Comparison of ENCODE assay signal across 29 mouse cellular contexts in genomic region chr15:78343683-78344082, GRCm38 (mm10). TPM values are rescaled to one million over a fixed set of nuclear protein-coding genes. Genes with fewer than 3 reads are reported as not detected.
DNase-seq lines count a peak whose midpoint lies in the region; ATAC-seq and TF ChIP-seq lines count a peak whose summit lies in the region.
"Had no signal": no experiment of that assay in that cellular context is flagged by ENCODE, and none has a peak within 500 bp of the region (broad histone marks: within the 10 kb centered on the region; RNA-seq: fewer than 3 reads in every experiment).

No protein-coding gene starts in this region.

- 10% methylated on average over 1 of the region's 1 CpGs for WGBS in kidney, adult 2 months
- 11% methylated on average over 1 of the region's 1 CpGs for WGBS in liver, adult 2 months
- WGBS in liver, embryonic 11.5 days = 23% methylated on average over 1 of the region's 1 CpGs
- 21% methylated on average over 1 of the region's 1 CpGs for WGBS in liver, embryonic 15.5 days (ENCODE audit: insufficient replicate concordance)
- WGBS in liver, embryonic 12.5 days (ENCODE audit: insufficient replicate concordance) = 31% methylated on average over 1 of the region's 1 CpGs

- no peak overlapping the region for H3K4me2 ChIP-seq in liver, embryonic 11.5 days
- no peak overlapping the region for H3K4me2 ChIP-seq in liver, embryonic 15.5 days
- no peak overlapping the region for H3K4me2 ChIP-seq in liver, embryonic 12.5 days
- H3K4me2 ChIP-seq: embryonic facial prominence, embryonic 12.5 days; forebrain, embryonic 13.5 days had no signal

- peak; percentile 10 for DNase-seq in kidney, adult 2 months
- DNase-seq in kidney, adult 11 months = no peak
- DNase-seq in liver, adult 2 months (ENCODE audit: extremely low read depth, low read depth, low spot score) = peak; percentile 75
- no peak for DNase-seq in liver, embryonic 11.5 days (ENCODE audit: low spot score)
- DNase-seq in yolk sac, embryonic 10.5 days (ENCODE audit: low spot score) = peak; percentile 50
- no peak for DNase-seq in thymus, postnatal 0 days (ENCODE audit: low spot score)
- DNase-seq: adrenal gland, adult 8-10 months; adrenal gland, postnatal 14 days; adrenal gland, postnatal 36 days; B cell, adult 2 months; cerebellum, adult 11-12 months; cerebellum, adult 2 months; cerebellum, adult 9-10 months; cerebellum, postnatal 10 days; cerebellum, postnatal 25 days had no signal

- H3K79me2 ChIP-seq in liver, adult 2 months (ENCODE audit: control insufficient read depth, insufficient read depth, low read length) = no peaks in the 10 kb centered on the region

- no peaks in the 10 kb centered on the region for H3K36me3 ChIP-seq in kidney, adult 2 months (ENCODE audit: control insufficient read depth, insufficient read depth, low read length)
- H3K36me3 ChIP-seq in liver, adult 2 months (ENCODE audit: control insufficient read depth, insufficient read depth, low read length) = no peaks in the 10 kb centered on the region
- H3K36me3 ChIP-seq in liver, embryonic 11.5 days (ENCODE audit: control insufficient read depth, insufficient read depth, low read length) = no peaks in the 10 kb centered on the region
- H3K36me3 ChIP-seq in liver, embryonic 15.5 days (replicated peaks) = no peaks in the 10 kb centered on the region
- no peaks in the 10 kb centered on the region for H3K36me3 ChIP-seq in liver, embryonic 12.5 days
- H3K36me3 ChIP-seq: embryonic facial prominence, embryonic 10.5 days; embryonic facial prominence, embryonic 12.5 days had no signal

- no peak for TF ChIP-seq CTCF in kidney, adult 2 months (conservative IDR thresholded peaks at IDR 0.05; ENCODE audit: insufficient read depth, insufficient read length, low read depth, low read length)
- TF ChIP-seq CTCF in liver, adult 2 months (IDR thresholded peaks at IDR 0.05; ENCODE audit: low read depth, low read length) = no peak

- no peak overlapping the region for H3K9ac ChIP-seq in liver, adult 2 months (ENCODE audit: low read depth, low read length)
- H3K9ac ChIP-seq in liver, embryonic 11.5 days (ENCODE audit: low read depth, low read length) = no peak overlapping the region
- no peak overlapping the region for H3K9ac ChIP-seq in liver, embryonic 15.5 days
- H3K9ac ChIP-seq in liver, embryonic 12.5 days = no peak overlapping the region
- H3K9ac ChIP-seq: embryonic facial prominence, embryonic 12.5 days; forebrain, embryonic 13.5 days had no signal

- H3K27me3 ChIP-seq in kidney, adult 2 months (replicated peaks; ENCODE audit: control insufficient read depth, insufficient read depth, low read length) = no peaks in the 10 kb centered on the region
- no peaks in the 10 kb centered on the region for H3K27me3 ChIP-seq in liver, adult 2 months (ENCODE audit: control insufficient read depth, insufficient read depth, low read length)
- H3K27me3 ChIP-seq in liver, embryonic 11.5 days (replicated peaks; ENCODE audit: control insufficient read depth, insufficient read depth, low read length) = no peaks in the 10 kb centered on the region
- H3K27me3 ChIP-seq in liver, embryonic 15.5 days = no peaks in the 10 kb centered on the region
- H3K27me3 ChIP-seq in liver, embryonic 12.5 days (replicated peaks) = no peaks in the 10 kb centered on the region; the same call in none of the 2 replicates
- H3K27me3 ChIP-seq: CH12.LX; forebrain, embryonic 13.5 days had no signal

- no peak for ATAC-seq in liver, embryonic 11.5 days (replicated peaks; ENCODE audit: low FRiP score)
- peak; percentile 35 for ATAC-seq in liver, embryonic 15.5 days (ENCODE audit: insufficient read depth)
- ATAC-seq in liver, embryonic 12.5 days = no peak
- ATAC-seq: activated CD4-positive, CD25-positive, alpha-beta regulatory T cell, adult 4 months; CD4-positive, CD25-positive, alpha-beta regulatory T cell, adult 4 months; forebrain, embryonic 13.5 days; Patski had no signal

- H3K4me1 ChIP-seq in kidney, adult 2 months (ENCODE audit: control insufficient read depth, insufficient read depth, low read length) = peaks cover 10% of the 10 kb centered on the region
- H3K4me1 ChIP-seq in liver, adult 2 months (ENCODE audit: control insufficient read depth, insufficient read depth, low read length) = peaks cover 23% of the 10 kb centered on the region
- no peaks in the 10 kb centered on the region for H3K4me1 ChIP-seq in liver, embryonic 11.5 days (replicated peaks; ENCODE audit: control insufficient read depth, insufficient read depth, low read length)
- H3K4me1 ChIP-seq in liver, embryonic 15.5 days (replicated peaks) = no peaks in the 10 kb centered on the region
- H3K4me1 ChIP-seq in liver, embryonic 12.5 days = no peaks in the 10 kb centered on the region
- H3K4me1 ChIP-seq: embryonic facial prominence, embryonic 12.5 days; forebrain, embryonic 13.5 days had no signal

- TF ChIP-seq POLR2A in kidney, adult 2 months (IDR thresholded peaks at IDR 0.05; ENCODE audit: low read depth, low read length) = no peak
- no peak for TF ChIP-seq POLR2A in liver, adult 2 months (IDR thresholded peaks at IDR 0.05; ENCODE audit: extremely low read depth, insufficient read depth, low read length)

- H3K27ac ChIP-seq in kidney, adult 2 months (ENCODE audit: insufficient read depth, low read depth, low read length) = no peak overlapping the region
- H3K27ac ChIP-seq in liver, adult 2 months (replicated peaks; ENCODE audit: insufficient read depth, low read depth, low read length) = peak overlapping the region; percentile 86
- no peak overlapping the region for H3K27ac ChIP-seq in liver, embryonic 11.5 days (ENCODE audit: low read depth, low read length)
- H3K27ac ChIP-seq in liver, embryonic 15.5 days (replicated peaks) = 0 out of 2 replicates have a peak overlapping the region, but pooled peaks have one; percentile 29
- no peak overlapping the region for H3K27ac ChIP-seq in liver, embryonic 12.5 days
- H3K27ac ChIP-seq: embryonic facial prominence, embryonic 10.5 days; embryonic facial prominence, embryonic 12.5 days; forebrain, embryonic 13.5 days had no signal

- no peaks in the 10 kb centered on the region for H3K9me3 ChIP-seq in liver, embryonic 11.5 days (ENCODE audit: control insufficient read depth, low read length)
- no peaks in the 10 kb centered on the region for H3K9me3 ChIP-seq in liver, embryonic 15.5 days (replicated peaks)
- no peaks in the 10 kb centered on the region for H3K9me3 ChIP-seq in liver, embryonic 12.5 days (replicated peaks)
- H3K9me3 ChIP-seq: embryonic facial prominence, embryonic 10.5 days; embryonic facial prominence, embryonic 12.5 days; forebrain, embryonic 13.5 days; G1E had no signal

- no peak overlapping the region for H3K4me3 ChIP-seq in kidney, adult 2 months (ENCODE audit: insufficient read depth, low read depth, low read length)
- no peak overlapping the region for H3K4me3 ChIP-seq in liver, adult 2 months (ENCODE audit: insufficient read depth, low read depth, low read length)
- H3K4me3 ChIP-seq in liver, embryonic 11.5 days (ENCODE audit: low read depth, low read length) = no peak overlapping the region
- no peak overlapping the region for H3K4me3 ChIP-seq in liver, embryonic 15.5 days (replicated peaks)
- no peak overlapping the region for H3K4me3 ChIP-seq in liver, embryonic 12.5 days
- H3K4me3 ChIP-seq: embryonic facial prominence, embryonic 10.5 days; embryonic facial prominence, embryonic 12.5 days; forebrain, embryonic 13.5 days had no signal

RNA-seq across cellular contexts. Expression of gene Csf2rb, which starts 18.1 kb away (rescaled TPM):
- polyA plus RNA-seq in kidney, adult 2 months (2012; rRNA removed) = 3.0 and 7.3 TPM in 2 replicates
- total RNA-seq in liver, adult 2 months (2014; rRNA removed) = 1.8 and 3.2 TPM in 2 replicates
- polyA plus RNA-seq in liver, adult 2 months (2012; rRNA removed) = 2.1 and 3.6 TPM in 2 replicates
- 7.7 and 9.5 TPM in 2 replicates for polyA plus RNA-seq in liver, embryonic 11.5 days (2014; fragmentation: Nextera tagmentation; extraction: Ambion mirVana)
- polyA plus RNA-seq in liver, embryonic 15.5 days (2015; fragmentation: Nextera tagmentation; extraction: Ambion mirVana) = 7.2 and 7.4 TPM in 2 replicates
- 3.6 and 3.9 TPM in 2 replicates for polyA plus RNA-seq in liver, embryonic 12.5 days (2016; fragmentation: Nextera tagmentation; extraction: Ambion mirVana)
- polyA plus RNA-seq in thymus, postnatal 0 days (2015; fragmentation: Nextera tagmentation; extraction: Ambion mirVana) = 5.1 and 5.5 TPM in 2 replicates

RNA-seq across cellular contexts. Expression of gene Csf2rb2, which starts 38.2 kb away (rescaled TPM):
- 1.4 and 7.1 TPM in 2 replicates for polyA plus RNA-seq in kidney, adult 2 months (2012; rRNA removed)
- total RNA-seq in liver, adult 2 months (2014; rRNA removed) = 0.37 and 0.54 TPM in 2 replicates
- polyA plus RNA-seq in liver, adult 2 months (2012; rRNA removed) = 0.47 and 1.1 TPM in 2 replicates
- 1.5 and 1.8 TPM in 2 replicates for polyA plus RNA-seq in liver, embryonic 11.5 days (2014; fragmentation: Nextera tagmentation; extraction: Ambion mirVana)
- 1.4 and 1.5 TPM in 2 replicates for polyA plus RNA-seq in liver, embryonic 15.5 days (2015; fragmentation: Nextera tagmentation; extraction: Ambion mirVana)
- 0.79 and 1.0 TPM in 2 replicates for polyA plus RNA-seq in liver, embryonic 12.5 days (2016; fragmentation: Nextera tagmentation; extraction: Ambion mirVana)
- polyA plus RNA-seq in thymus, postnatal 0 days (2015; fragmentation: Nextera tagmentation; extraction: Ambion mirVana) = 1.2 and 1.3 TPM in 2 replicates
- polyA plus RNA-seq: activated CD4-positive, CD25-positive, alpha-beta regulatory T cell, adult 4 months had no signal

RNA-seq across cellular contexts. Expression of gene Tex33, which starts 52.0 kb away (rescaled TPM):
- polyA plus RNA-seq in kidney, adult 2 months (2012; rRNA removed) = 0.41 and 0.48 TPM in 2 replicates
- total RNA-seq in liver, adult 2 months (2014; rRNA removed) = not detected in 2 replicates
- polyA plus RNA-seq in liver, adult 2 months (2012; rRNA removed) = not detected in 2 replicates
- not detected in 2 replicates for polyA plus RNA-seq in liver, embryonic 11.5 days (2014; fragmentation: Nextera tagmentation; extraction: Ambion mirVana)
- not detected in 2 replicates for polyA plus RNA-seq in liver, embryonic 15.5 days (2015; fragmentation: Nextera tagmentation; extraction: Ambion mirVana)
- polyA plus RNA-seq in liver, embryonic 12.5 days (2016; fragmentation: Nextera tagmentation; extraction: Ambion mirVana) = not detected in 2 replicates
- 0.39 and 0.55 TPM in 2 replicates for polyA plus RNA-seq in thymus, postnatal 0 days (2015; fragmentation: Nextera tagmentation; extraction: Ambion mirVana)
- total RNA-seq: adrenal gland, adult 18-20 months; adrenal gland, postnatal 14 days; adrenal gland, postnatal 36 days; CH12.LX had no signal
- polyA plus RNA-seq: activated CD4-positive, CD25-positive, alpha-beta regulatory T cell, adult 4 months; CD4-positive, CD25-positive, alpha-beta regulatory T cell, adult 4 months; cerebellum, adult 2 months; cortical plate, adult 2 months; embryonic facial prominence, embryonic 10.5 days; embryonic facial prominence, embryonic 12.5 days; embryonic facial prominence, embryonic 14.5 days; forebrain, embryonic 11.5 days; forebrain, embryonic 13.5 days; G1E; Patski had no signal

Comparison
In these comparisons a context has a peak if more than half of its experiments do, and no peak if none do; other contexts are left out.
1. DNase-seq: peak in kidney, adult 2 months (single experiment), liver, adult 2 months (single experiment) and yolk sac, embryonic 10.5 days (single experiment); none in kidney, adult 11 months (single experiment), liver, embryonic 11.5 days (single experiment) and thymus, postnatal 0 days (single experiment).
2. H3K27ac ChIP-seq: peak in liver, adult 2 months (single experiment) and liver, embryonic 15.5 days (single experiment); none in kidney, adult 2 months (single experiment), liver, embryonic 11.5 days (single experiment) and liver, embryonic 12.5 days (single experiment).